Mouse (Mus musculus): ENCODE measurements around the gene Ctso. TPM values are rescaled to one million over a fixed set of nuclear protein-coding genes. Genes with fewer than 3 reads are reported as not detected.

Gene Ctso
- polyA plus RNA-seq, 1 experiment from 2014 or later, result 25.0 TPM

DNA sequence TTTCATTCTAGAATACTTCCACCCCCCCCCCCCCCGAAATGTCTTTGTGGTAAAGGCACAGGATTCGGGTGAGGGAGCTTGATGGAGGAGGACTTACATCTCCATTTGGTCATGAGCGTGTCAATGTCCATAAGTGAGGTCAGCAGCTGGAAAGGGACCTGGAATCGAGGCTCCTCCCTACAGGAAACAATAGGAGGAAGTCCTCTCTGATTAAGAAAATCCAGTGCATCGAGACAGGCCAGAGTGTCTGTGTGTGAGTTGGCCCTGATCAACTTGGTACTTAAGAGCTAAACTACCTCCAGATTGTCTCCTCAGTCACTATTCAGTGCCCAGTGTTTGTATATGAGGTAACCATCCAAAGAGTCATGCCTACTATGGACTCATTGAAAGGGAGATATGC is 28.9 kb downstream of the Ctso start:
- H3K9ac ChIP-seq (ENCODE audit: low read length), result no peak overlapping the region

DNA sequence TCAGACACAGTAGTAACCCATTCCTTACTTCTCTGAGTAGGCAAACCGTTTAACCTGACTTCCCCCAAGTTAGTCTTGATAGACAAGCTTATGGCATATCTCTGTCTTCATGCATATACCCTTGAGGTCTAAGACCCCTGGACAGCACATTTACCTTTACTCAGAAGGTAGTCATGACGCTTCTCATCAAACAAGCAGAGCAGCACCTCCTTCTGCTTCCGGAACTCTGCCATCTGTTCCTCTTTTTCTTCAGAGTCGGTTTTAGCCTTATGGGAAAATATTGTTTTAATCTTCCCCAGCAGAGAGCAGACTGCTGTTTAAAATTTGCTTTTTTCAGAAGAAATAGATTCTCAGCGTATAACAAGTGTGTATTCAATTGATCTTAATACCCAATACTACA is 31.4 kb downstream of the Ctso start:
- Histone ChIP-seq H3K9me3 (ENCODE audit: control insufficient read depth, low read length) (no peaks in the 10 kb centered on the region), H3K4me2 (ENCODE audit: low read length) (no peak overlapping the region), H3K36me3 (ENCODE audit: control insufficient read depth, insufficient read depth, low read length) (no peaks in the 10 kb centered on the region), H3K4me1 (ENCODE audit: control insufficient read depth in 2 of 2, insufficient read depth in 2 of 2, low read length in 2 of 2) (no peaks in the 10 kb centered on the region), H3K4me3 (ENCODE audit: control insufficient read depth in 1 of 2, insufficient read depth in 1 of 2, low read depth in 1 of 2, low read length in 2 of 2) (no peak overlapping the region), H3K27me3 (ENCODE audit: control insufficient read depth, insufficient read depth, low read length) (no peaks in the 10 kb centered on the region), H3K27ac (replicated peaks in 1 of 2; ENCODE audit: control insufficient read depth in 1 of 2, insufficient read depth in 1 of 2, low read depth in 2 of 2, low read length in 2 of 2) (no peak overlapping the region), H3K9ac (ENCODE audit: low read length) (no peak overlapping the region)
- 86% methylated on average over 5 of the region's 5 CpGs for WGBS
- no peak for ATAC-seq (ENCODE audit: insufficient number of reproducible peaks, insufficient read depth, low FRiP score, low read depth)

More for the DNA sequence above, 28.9 kb downstream of the Ctso start:
- Histone ChIP-seq H3K4me1 (ENCODE audit: control insufficient read depth in 2 of 2, insufficient read depth in 2 of 2, low read length in 2 of 2) (no peaks in the 10 kb centered on the region), H3K27ac (replicated peaks in 1 of 2; ENCODE audit: control insufficient read depth in 1 of 2, insufficient read depth in 1 of 2, low read depth in 2 of 2, low read length in 2 of 2) (no peak overlapping the region), H3K27me3 (ENCODE audit: control insufficient read depth, insufficient read depth, low read length) (no peaks in the 10 kb centered on the region), H3K4me2 (ENCODE audit: low read length) (no peak overlapping the region), H3K36me3 (ENCODE audit: control insufficient read depth, insufficient read depth, low read length) (no peaks in the 10 kb centered on the region), H3K4me3 (ENCODE audit: control insufficient read depth in 1 of 2, insufficient read depth in 1 of 2, low read depth in 1 of 2, low read length in 2 of 2) (no peak overlapping the region), H3K9me3 (ENCODE audit: control insufficient read depth, low read length) (no peaks in the 10 kb centered on the region)
- ATAC-seq (ENCODE audit: insufficient number of reproducible peaks, insufficient read depth, low FRiP score, low read depth), result no peak
- 66% methylated on average over 5 of the region's 5 CpGs for WGBS

DNA sequence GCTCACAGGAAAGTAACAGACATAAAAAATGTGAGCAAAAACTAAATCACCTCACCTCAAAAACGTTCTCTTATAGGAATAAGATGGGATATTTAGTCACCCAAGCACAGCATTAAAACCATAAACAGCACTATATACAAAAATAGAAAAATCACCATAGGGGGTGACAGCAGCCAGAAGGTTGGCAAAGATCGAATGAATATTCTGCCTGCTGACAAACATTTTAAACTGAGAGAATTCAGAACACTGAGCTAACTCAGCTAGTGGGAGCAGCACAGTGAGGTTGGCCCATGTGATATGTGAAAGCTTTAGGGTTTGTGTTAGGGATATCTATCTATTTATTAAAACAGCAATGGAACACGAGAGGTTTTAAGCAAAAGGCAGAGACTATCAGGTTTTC is 32.2 kb downstream of the Ctso start:
- Histone ChIP-seq H3K4me3 (ENCODE audit: control insufficient read depth in 1 of 2, insufficient read depth in 1 of 2, low read depth in 1 of 2, low read length in 2 of 2) (no peak overlapping the region), H3K36me3 (ENCODE audit: control insufficient read depth, insufficient read depth, low read length) (no peaks in the 10 kb centered on the region), H3K9me3 (ENCODE audit: control insufficient read depth, low read length) (no peaks in the 10 kb centered on the region), H3K27me3 (ENCODE audit: control insufficient read depth, insufficient read depth, low read length) (no peaks in the 10 kb centered on the region), H3K4me1 (ENCODE audit: control insufficient read depth in 2 of 2, insufficient read depth in 2 of 2, low read length in 2 of 2) (no peaks in the 10 kb centered on the region), H3K27ac (replicated peaks in 1 of 2; ENCODE audit: control insufficient read depth in 1 of 2, insufficient read depth in 1 of 2, low read depth in 2 of 2, low read length in 2 of 2) (no peak overlapping the region), H3K9ac (ENCODE audit: low read length) (no peak overlapping the region), H3K4me2 (ENCODE audit: low read length) (no peak overlapping the region)
- no peak for ATAC-seq (ENCODE audit: insufficient number of reproducible peaks, insufficient read depth, low FRiP score, low read depth)
- WGBS, result 62% methylated on average over 3 of the region's 3 CpGs

DNA sequence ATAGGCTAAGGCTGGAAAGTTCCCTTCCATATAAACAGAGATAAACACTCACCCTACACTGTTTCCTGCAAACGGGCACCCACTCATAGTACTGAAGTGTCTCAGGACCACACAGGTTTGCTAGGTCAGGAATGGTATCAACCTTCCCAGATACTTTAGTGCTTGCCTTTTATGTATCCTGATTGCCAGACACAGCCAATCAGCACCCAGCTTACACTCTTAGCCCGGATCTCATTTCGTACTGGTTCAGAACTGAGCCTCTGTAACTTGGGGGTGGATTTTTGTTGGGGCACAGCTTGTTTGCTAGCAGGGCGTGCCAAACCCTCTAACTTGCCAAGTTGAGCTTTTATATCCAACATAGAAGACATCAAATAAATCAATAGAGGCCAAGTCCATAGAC is 43.2 kb downstream of the Ctso start:
- Histone ChIP-seq H3K27me3 (ENCODE audit: control insufficient read depth, insufficient read depth, low read length) (no peaks in the 10 kb centered on the region), H3K36me3 (ENCODE audit: control insufficient read depth, insufficient read depth, low read length) (no peaks in the 10 kb centered on the region), H3K27ac (replicated peaks in 1 of 2; ENCODE audit: control insufficient read depth in 1 of 2, insufficient read depth in 1 of 2, low read depth in 2 of 2, low read length in 2 of 2) (no peak overlapping the region), H3K4me2 (ENCODE audit: low read length) (no peak overlapping the region), H3K9me3 (ENCODE audit: control insufficient read depth, low read length) (no peaks in the 10 kb centered on the region), H3K4me1 (ENCODE audit: control insufficient read depth in 2 of 2, insufficient read depth in 2 of 2, low read length in 2 of 2) (peaks cover 0 to 6% of the 10 kb centered on the region in 2 experiments; a peak in 1 of 4 replicates), H3K4me3 (ENCODE audit: control insufficient read depth in 1 of 2, insufficient read depth in 1 of 2, low read depth in 1 of 2, low read length in 2 of 2) (no peak overlapping the region), H3K9ac (ENCODE audit: low read length) (no peak overlapping the region)
- ATAC-seq (ENCODE audit: insufficient number of reproducible peaks, insufficient read depth, low FRiP score, low read depth), result no peak
- 52% methylated on average over 4 of the region's 4 CpGs for WGBS

DNA sequence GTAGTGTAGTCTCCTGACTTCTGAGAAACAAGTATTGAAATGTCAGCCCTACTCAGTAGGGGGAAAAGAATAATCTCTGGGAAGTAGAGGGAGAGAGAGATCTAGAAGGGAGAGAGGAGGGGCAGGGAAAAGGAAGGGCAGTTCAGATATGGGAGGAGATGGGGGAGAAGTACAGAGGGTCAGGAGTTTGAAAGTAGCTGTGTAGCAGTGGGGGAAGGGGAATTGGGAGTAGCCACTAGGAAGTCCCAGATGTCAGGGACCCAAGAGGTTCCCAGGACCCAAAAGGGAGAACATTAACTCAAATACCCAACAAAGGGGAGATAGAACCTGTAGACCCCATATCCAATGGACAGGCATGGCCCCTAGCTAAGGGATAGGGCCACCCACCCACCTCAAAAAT is 43.7 kb downstream of the Ctso start, which contains the start of gene Tdo2:
Gene Tdo2, minus strand, starts transcription at position 101 of the 400 bp plus-strand sequence.
- Histone ChIP-seq H3K4me3 (ENCODE audit: control insufficient read depth in 1 of 2, insufficient read depth in 1 of 2, low read depth in 1 of 2, low read length in 2 of 2) (no peak within 1 kb of the TSS), H3K4me1 (ENCODE audit: control insufficient read depth in 2 of 2, insufficient read depth in 2 of 2, low read length in 2 of 2) (peaks cover 0 to 6% of the 10 kb centered on the region in 2 experiments; a peak in 1 of 4 replicates), H3K36me3 (ENCODE audit: control insufficient read depth, insufficient read depth, low read length) (no peaks in the 10 kb centered on the region), H3K27me3 (ENCODE audit: control insufficient read depth, insufficient read depth, low read length) (no peaks in the 10 kb centered on the region), H3K9ac (ENCODE audit: low read length) (no peak within 1 kb of the TSS), H3K9me3 (ENCODE audit: control insufficient read depth, low read length) (no peaks in the 10 kb centered on the region), H3K27ac (replicated peaks in 1 of 2; ENCODE audit: control insufficient read depth in 1 of 2, insufficient read depth in 1 of 2, low read depth in 2 of 2, low read length in 2 of 2) (no peak within 1 kb of the TSS), H3K4me2 (ENCODE audit: low read length) (no peak within 1 kb of the TSS)
- no peak for ATAC-seq (ENCODE audit: insufficient number of reproducible peaks, insufficient read depth, low FRiP score, low read depth)

DNA sequence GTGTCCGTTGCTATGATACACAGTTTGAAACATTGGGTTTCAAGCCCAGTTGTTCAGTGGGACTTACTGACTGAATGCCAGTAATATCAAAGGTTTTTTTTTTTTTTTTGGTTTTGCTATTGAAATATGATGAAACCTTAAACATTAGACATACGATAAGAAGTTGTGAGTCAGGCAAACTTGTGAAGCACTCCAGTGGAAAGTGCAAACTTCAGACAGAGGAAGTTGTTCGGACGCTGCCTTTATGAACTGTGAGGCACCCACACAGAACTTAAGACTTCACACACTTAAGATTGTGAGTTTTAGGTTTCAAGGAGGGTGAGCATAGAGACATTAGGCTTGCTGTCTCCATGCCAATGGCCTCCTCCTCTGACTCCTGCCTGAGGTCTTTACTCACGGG is 49.2 kb downstream of the Ctso start:
- no peaks in the 10 kb centered on the region for H3K9me3 ChIP-seq (ENCODE audit: control insufficient read depth, low read length)
- no peak overlapping the region for H3K4me3 ChIP-seq (ENCODE audit: control insufficient read depth in 1 of 2, insufficient read depth in 1 of 2, low read depth in 1 of 2, low read length in 2 of 2)
- no peaks in the 10 kb centered on the region for H3K36me3 ChIP-seq (ENCODE audit: control insufficient read depth, insufficient read depth, low read length)
- no peaks in the 10 kb centered on the region for H3K27me3 ChIP-seq (ENCODE audit: control insufficient read depth, insufficient read depth, low read length)
- H3K27ac ChIP-seq (replicated peaks in 1 of 2; ENCODE audit: control insufficient read depth in 1 of 2, insufficient read depth in 1 of 2, low read depth in 2 of 2, low read length in 2 of 2), result no peak overlapping the region
- 80% methylated on average over 5 of the region's 5 CpGs for WGBS
- no peak for ATAC-seq (ENCODE audit: insufficient number of reproducible peaks, insufficient read depth, low FRiP score, low read depth)
- H3K9ac ChIP-seq (ENCODE audit: low read length), result no peak overlapping the region
- H3K4me2 ChIP-seq (ENCODE audit: low read length), result no peak overlapping the region
- no peaks in the 10 kb centered on the region for H3K4me1 ChIP-seq (ENCODE audit: control insufficient read depth in 2 of 2, insufficient read depth in 2 of 2, low read length in 2 of 2)

DNA sequence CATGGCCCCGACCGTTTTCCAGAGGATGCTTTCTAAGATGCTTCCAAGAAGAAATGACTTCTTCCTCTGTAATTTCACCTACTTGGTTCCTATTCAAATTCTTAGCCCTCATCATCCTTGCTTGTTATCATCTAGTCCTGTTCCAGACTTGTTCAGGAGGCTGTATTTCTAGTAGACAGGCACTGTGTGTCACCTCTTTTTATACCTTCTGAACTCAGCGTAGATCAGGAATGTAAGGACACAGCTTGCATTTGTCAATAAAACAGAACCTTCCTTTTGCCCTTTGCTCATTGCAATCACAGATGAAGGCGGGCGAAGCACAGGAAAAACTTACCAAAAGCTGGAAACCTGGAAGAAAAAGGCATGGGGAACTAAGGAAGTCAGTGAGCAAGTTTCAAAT is 49.6 kb downstream of the Ctso start, which contains the start of gene Asic5:
Gene Asic5, plus strand, starts transcription at position 301 of the 400 bp plus-strand sequence.
- Histone ChIP-seq H3K4me2 (ENCODE audit: low read length) (no peak within 1 kb of the TSS), H3K9me3 (ENCODE audit: control insufficient read depth, low read length) (no peaks in the 10 kb centered on the region), H3K9ac (ENCODE audit: low read length) (no peak within 1 kb of the TSS), H3K27ac (replicated peaks in 1 of 2; ENCODE audit: control insufficient read depth in 1 of 2, insufficient read depth in 1 of 2, low read depth in 2 of 2, low read length in 2 of 2) (no peak within 1 kb of the TSS), H3K4me1 (ENCODE audit: control insufficient read depth in 2 of 2, insufficient read depth in 2 of 2, low read length in 2 of 2) (no peaks in the 10 kb centered on the region), H3K4me3 (ENCODE audit: control insufficient read depth in 1 of 2, insufficient read depth in 1 of 2, low read depth in 1 of 2, low read length in 2 of 2) (no peak within 1 kb of the TSS), H3K36me3 (ENCODE audit: control insufficient read depth, insufficient read depth, low read length) (no peaks in the 10 kb centered on the region), H3K27me3 (ENCODE audit: control insufficient read depth, insufficient read depth, low read length) (no peaks in the 10 kb centered on the region)
- WGBS, result 80% methylated on average over 5 of the region's 5 CpGs
- ATAC-seq (ENCODE audit: insufficient number of reproducible peaks, insufficient read depth, low FRiP score, low read depth), result no peak

DNA sequence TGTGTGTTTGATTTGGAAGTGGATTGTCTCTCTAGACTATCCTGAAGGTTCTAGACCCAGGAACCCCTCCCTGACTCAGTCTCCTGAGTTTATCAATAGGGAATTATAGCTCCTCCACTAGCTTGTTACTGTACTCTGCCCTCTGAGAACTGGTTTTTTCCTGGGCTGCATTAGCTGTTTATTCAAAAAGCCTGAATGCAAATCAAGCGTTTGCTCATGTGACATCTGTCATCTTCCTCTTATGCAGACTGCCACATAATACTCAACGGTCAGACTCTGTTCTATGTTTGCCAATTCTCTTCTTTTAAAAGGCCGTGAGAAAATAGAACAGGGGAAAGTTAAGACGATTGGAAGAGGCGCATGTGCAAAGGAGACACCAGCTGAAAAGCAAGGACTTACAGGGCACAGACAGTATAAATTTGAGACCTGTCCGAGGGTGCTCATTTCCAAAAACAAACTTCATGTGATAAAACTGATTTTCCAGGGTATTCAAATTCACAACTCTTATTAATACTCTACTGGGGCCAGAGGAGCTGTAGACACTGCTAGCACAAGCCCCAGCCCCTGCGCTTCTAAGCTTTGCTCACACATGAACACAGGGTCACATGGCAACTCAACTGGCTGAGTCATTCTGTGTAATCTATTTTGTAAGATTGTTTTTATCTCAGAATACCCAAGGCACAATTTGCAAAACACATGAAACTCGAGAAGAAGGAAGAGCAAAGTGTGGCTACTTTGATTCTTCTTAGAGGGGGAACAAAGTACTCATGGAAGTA is 50.9 kb downstream of the Ctso start:
- 69% methylated on average over 8 of the region's 8 CpGs for WGBS

More for the DNA sequence above, 50.9 kb downstream of the Ctso start:
- Histone ChIP-seq H3K4me2 (ENCODE audit: low read length) (no peak overlapping the region), H3K9me3 (ENCODE audit: control insufficient read depth, low read length) (no peaks in the 10 kb centered on the region), H3K4me1 (ENCODE audit: control insufficient read depth in 2 of 2, insufficient read depth in 2 of 2, low read length in 2 of 2) (no peaks in the 10 kb centered on the region), H3K36me3 (ENCODE audit: control insufficient read depth, insufficient read depth, low read length) (no peaks in the 10 kb centered on the region), H3K27ac (replicated peaks in 1 of 2; ENCODE audit: control insufficient read depth in 1 of 2, insufficient read depth in 1 of 2, low read depth in 2 of 2, low read length in 2 of 2) (no peak overlapping the region), H3K27me3 (ENCODE audit: control insufficient read depth, insufficient read depth, low read length) (no peaks in the 10 kb centered on the region), H3K9ac (ENCODE audit: low read length) (no peak overlapping the region), H3K4me3 (ENCODE audit: control insufficient read depth in 1 of 2, insufficient read depth in 1 of 2, low read depth in 1 of 2, low read length in 2 of 2) (no peak overlapping the region)
- ATAC-seq (ENCODE audit: insufficient number of reproducible peaks, insufficient read depth, low FRiP score, low read depth), result no peak

All from heart, embryonic 14.5 days (tissue).